Mouse (Mus musculus) heart, embryonic 14.5 days (tissue): Measurements from ENCODE around the gene Zbtb17. TPM values are rescaled to one million over a fixed set of nuclear protein-coding genes. Genes with fewer than 3 reads are reported as not detected.

Experiments used
- ATAC-seq: fragments of 200-750 bp; cut with Nextera tagmentation; 2 replicates; pipeline ENCODE4 v1.8.0; 2017; ENCODE audit warnings: low read depth, moderate TSS enrichment; ENCODE audit not compliant: insufficient number of reproducible peaks, insufficient read depth, low FRiP score
- H3K27ac ChIP-seq, 2 experiments: fragments of 200-500 bp in 1 of 2; fragments of 300-500 bp in 1 of 2; sonication (generic) in 1 of 2; replicated peaks in 1 of 2; 2 replicates each; pipeline ENCODE4 v1.5.1; 2012 to 2014; ENCODE audit warnings: low read depth in 2 of 2, low read length in 2 of 2, control low read depth in 1 of 2, mild to moderate bottlenecking in 1 of 2, mixed read lengths in 1 of 2; ENCODE audit not compliant: control insufficient read depth in 1 of 2, insufficient read depth in 1 of 2
- H3K27me3 ChIP-seq: fragments of 300-500 bp; sonication (generic); 2 replicates; pipeline ENCODE4 v1.6.1; 2014; ENCODE audit warnings: mild to moderate bottlenecking, low read length, control low read depth; ENCODE audit not compliant: control insufficient read depth, insufficient read depth
- H3K36me3 ChIP-seq: fragments of 300-500 bp; sonication (generic); 2 replicates; pipeline ENCODE4 v1.6.1; 2014; ENCODE audit warnings: mild to moderate bottlenecking, control low read depth, low read length, mixed read lengths; ENCODE audit not compliant: control insufficient read depth, insufficient read depth
- H3K4me1 ChIP-seq, 2 experiments: fragments of 200-500 bp in 1 of 2; fragments of 300-500 bp in 1 of 2; sonication (generic) in 1 of 2; 2 replicates each; pipeline ENCODE4 v1.6.1; 2012 to 2014; ENCODE audit warnings: low read length in 2 of 2, control low read depth in 1 of 2, mixed read lengths in 1 of 2; ENCODE audit not compliant: control insufficient read depth in 2 of 2, insufficient read depth in 2 of 2
- H3K4me2 ChIP-seq: fragments of 300-500 bp; sonication (generic); 2 replicates; pipeline ENCODE4 v1.6.1; 2014; ENCODE audit warnings: mild to moderate bottlenecking, low read length
- H3K4me3 ChIP-seq, 2 experiments: fragments of 200-500 bp in 1 of 2; fragments of 300-500 bp in 1 of 2; sonication (generic) in 1 of 2; 2 replicates each; pipeline ENCODE4 v1.5.1; 2012 to 2014; ENCODE audit warnings: low read length in 2 of 2, mild to moderate bottlenecking in 2 of 2, control low read depth in 1 of 2, low read depth in 1 of 2, moderate library complexity in 1 of 2; ENCODE audit not compliant: control insufficient read depth in 1 of 2, insufficient read depth in 1 of 2
- H3K9ac ChIP-seq: fragments of 300-500 bp; sonication (generic); 2 replicates; pipeline ENCODE4 v1.6.1; 2014; ENCODE audit warnings: mild to moderate bottlenecking, low read length
- H3K9me3 ChIP-seq: fragments of 300-500 bp; sonication (generic); 2 replicates; pipeline ENCODE4 v1.6.1; 2016; ENCODE audit warnings: low read length, control low read depth; ENCODE audit not compliant: control insufficient read depth
- WGBS: fragments of 180-500 bp; shearing (Covaris S2); extraction: QIAGEN DNeasy Blood & Tissue Kit; methylation state at CpG from one replicate; pipeline ENCODE4 v1.1.7; 2014; 5-methylcytosine and 5-hydroxymethylcytosine counted together
- polyA plus RNA-seq: library from polyadenylated mRNA; unstranded; fragments of >200 nt; fragmentation: Nextera tagmentation; extraction: Ambion mirVana; gene quantifications from 2 replicates; pipeline ENCODE4 v1.2.1, GENCODE M21; 2014

Zbtb17 gene
- polyA plus RNA-seq, 1 experiment from 2014 or later, result 18.8 TPM

GRCm38 (mm10) chr4:141467581-141467927, 23.1 kb downstream of the Zbtb17 start:
- H3K27ac ChIP-seq, result no peak overlapping the region

GRCm38 (mm10) chr4:141468576-141468975, 24.1 kb downstream of the Zbtb17 start:
- Histone ChIP-seq H3K9me3 (no peaks in the 10 kb centered on the region), H3K4me3 (no peak overlapping the region), H3K4me1 (no peaks in the 10 kb centered on the region), H3K4me2 (no peak overlapping the region), H3K36me3 (peaks cover 100% of the 10 kb centered on the region), H3K27me3 (no peaks in the 10 kb centered on the region), H3K9ac (no peak overlapping the region), H3K27ac (no peak overlapping the region)
- WGBS, result 67% methylated on average over 10 of the region's 10 CpGs
- no peak for ATAC-seq

More at GRCm38 (mm10) chr4:141467581-141467927, 23.1 kb downstream of the Zbtb17 start:
- Histone ChIP-seq H3K4me1 (no peaks in the 10 kb centered on the region), H3K27me3 (no peaks in the 10 kb centered on the region), H3K9ac (no peak overlapping the region), H3K4me2 (no peak overlapping the region), H3K4me3 (no peak overlapping the region), H3K36me3 (peaks cover 100% of the 10 kb centered on the region), H3K9me3 (no peaks in the 10 kb centered on the region)
- WGBS, result 82% methylated on average over 6 of the region's 6 CpGs
- ATAC-seq, result no peak

GRCm38 (mm10) chr4:141469343-141469742, 24.9 kb downstream of the Zbtb17 start:
- peaks cover 100% of the 10 kb centered on the region for H3K36me3 ChIP-seq

GRCm38 (mm10) chr4:141471491-141471890, 27.0 kb downstream of the Zbtb17 start:
- H3K9me3 ChIP-seq, result no peaks in the 10 kb centered on the region
- 95% methylated on average over 16 of the region's 16 CpGs for WGBS
- H3K9ac ChIP-seq, result no peak overlapping the region
- H3K36me3 ChIP-seq, result peaks cover 100% of the 10 kb centered on the region
- no peak overlapping the region for H3K4me3 ChIP-seq
- no peaks in the 10 kb centered on the region for H3K27me3 ChIP-seq
- H3K27ac ChIP-seq, result no peak overlapping the region
- no peaks in the 10 kb centered on the region for H3K4me1 ChIP-seq
- no peak overlapping the region for H3K4me2 ChIP-seq
- ATAC-seq, result no peak

More at GRCm38 (mm10) chr4:141469343-141469742, 24.9 kb downstream of the Zbtb17 start:
- H3K4me2 ChIP-seq, result no peak overlapping the region
- no peaks in the 10 kb centered on the region for H3K4me1 ChIP-seq
- H3K27me3 ChIP-seq, result no peaks in the 10 kb centered on the region
- WGBS, result 95% methylated on average over 9 of the region's 9 CpGs
- H3K4me3 ChIP-seq, result no peak overlapping the region
- no peaks in the 10 kb centered on the region for H3K9me3 ChIP-seq
- H3K9ac ChIP-seq, result no peak overlapping the region
- no peak overlapping the region for H3K27ac ChIP-seq
- no peak for ATAC-seq

- no peak overlapping the region for H3K4me2 ChIP-seq
- WGBS, result 92% methylated on average over 32 of the region's 32 CpGs
- H3K27ac ChIP-seq, result no peak overlapping the region
- H3K9ac ChIP-seq, result no peak overlapping the region
- H3K4me3 ChIP-seq, result no peak overlapping the region
- no peaks in the 10 kb centered on the region for H3K4me1 ChIP-seq
- H3K27me3 ChIP-seq, result no peaks in the 10 kb centered on the region
- no peak for ATAC-seq
- peaks cover 100% of the 10 kb centered on the region for H3K36me3 ChIP-seq
- no peaks in the 10 kb centered on the region for H3K9me3 ChIP-seq
These were observed 28.3 kb downstream of the Zbtb17 start for GRCm38 (mm10) chr4:141472641-141473321.

- Histone ChIP-seq H3K9ac (no peak overlapping the region), H3K27me3 (no peaks in the 10 kb centered on the region), H3K4me2 (no peak overlapping the region), H3K36me3 (peaks cover 100% of the 10 kb centered on the region), H3K27ac (no peak overlapping the region), H3K4me3 (no peak overlapping the region), H3K9me3 (no peaks in the 10 kb centered on the region), H3K4me1 (no peaks in the 10 kb centered on the region)
- 0 out of 2 replicates have a peak, but pooled peaks have one; percentile 33 for ATAC-seq
- WGBS, result 84% methylated on average over 19 of the region's 19 CpGs
These were observed 30.0 kb downstream of the Zbtb17 start for GRCm38 (mm10) chr4:141474431-141474830.

GRCm38 (mm10) chr4:141477681-141478102, 33.2 kb downstream of the Zbtb17 start:
- H3K9me3 ChIP-seq, result no peaks in the 10 kb centered on the region
- no peak overlapping the region for H3K4me3 ChIP-seq
- peak overlapping the region; percentile 6 to 24; a peak in 1 of 4 replicates for H3K27ac ChIP-seq

GRCm38 (mm10) chr4:141478225-141478624, 33.8 kb downstream of the Zbtb17 start:
- Histone ChIP-seq H3K36me3 (peaks cover 97% of the 10 kb centered on the region), H3K27ac (peak overlapping the region in 1 of 2 experiments; percentile 24; a peak in 1 of 4 replicates), H3K4me3 (no peak overlapping the region), H3K27me3 (no peaks in the 10 kb centered on the region), H3K4me2 (no peak overlapping the region), H3K9me3 (no peaks in the 10 kb centered on the region), H3K4me1 (no peaks in the 10 kb centered on the region), H3K9ac (no peak overlapping the region)
- 86% methylated on average over 23 of the region's 23 CpGs for WGBS
- ATAC-seq, result no peak

More at GRCm38 (mm10) chr4:141477681-141478102, 33.2 kb downstream of the Zbtb17 start:
- 79% methylated on average over 16 of the region's 16 CpGs for WGBS
- ATAC-seq, result no peak
- Histone ChIP-seq H3K4me2 (no peak overlapping the region), H3K9ac (no peak overlapping the region), H3K4me1 (no peaks in the 10 kb centered on the region), H3K27me3 (no peaks in the 10 kb centered on the region), H3K36me3 (peaks cover 97% of the 10 kb centered on the region)
